Mouse (Mus musculus) heart, adult 2 months (tissue): ENCODE measurements around the gene Tdrkh.

ENCODE experiments used
- CTCF ChIP-seq: fragments of 200-600 bp; IDR thresholded peaks from 2 replicates; pipeline ENCODE4 v1.8.1; 2022; ENCODE audit warnings: antibody characterized with exemption, mild to moderate bottlenecking, moderate library complexity
- POLR2A ChIP-seq: fragments of 200-500 bp; IDR thresholded peaks from 2 replicates; pipeline ENCODE4 v1.6.1; 2011; ENCODE audit warnings: mild to moderate bottlenecking, low read depth, low read length, control low read depth; ENCODE audit not compliant: insufficient read depth

- TF ChIP-seq CTCF (no peak), POLR2A (no peak)
Measured at GRCm38 (mm10) chr3:94404366-94405054, 8.6 kb upstream of the Tdrkh start.
